Mouse (Mus musculus) midbrain, embryonic 16.5 days (tissue): Measurements from ENCODE around the gene Gls. TPM values are rescaled to one million over a fixed set of nuclear protein-coding genes. Genes with fewer than 3 reads are reported as not detected.

Experiments
- ATAC-seq: fragments of 200-750 bp; cut with Nextera tagmentation; 2 replicates; pipeline ENCODE4 v1.8.0; 2017; ENCODE audit warnings: moderate TSS enrichment
- H3K27ac ChIP-seq: fragments of 300-500 bp; sonication (generic); 2 replicates; pipeline ENCODE4 v1.5.1; 2014; ENCODE audit warnings: mild to moderate bottlenecking, low read length, mixed read lengths
- H3K27me3 ChIP-seq: fragments of 300-500 bp; sonication (generic); 2 replicates; pipeline ENCODE4 v1.6.1; 2014; ENCODE audit warnings: low read depth, low read length, mixed read lengths; ENCODE audit not compliant: control insufficient read depth, insufficient read depth
- H3K36me3 ChIP-seq: fragments of 300-500 bp; sonication (generic); 2 replicates; pipeline ENCODE4 v1.6.1; 2014; ENCODE audit warnings: mild to moderate bottlenecking, low read length, moderate library complexity, mixed read lengths; ENCODE audit not compliant: control insufficient read depth, insufficient read depth
- H3K4me1 ChIP-seq: fragments of 300-500 bp; sonication (generic); 2 replicates; pipeline ENCODE4 v1.6.1; 2014; ENCODE audit warnings: mild to moderate bottlenecking, low read length, mixed read lengths; ENCODE audit not compliant: control insufficient read depth, insufficient read depth
- H3K4me2 ChIP-seq: fragments of 300-500 bp; sonication (generic); 2 replicates; pipeline ENCODE4 v1.6.1; 2014; ENCODE audit warnings: mild to moderate bottlenecking, low read length, mixed read lengths
- H3K4me3 ChIP-seq: fragments of 300-500 bp; sonication (generic); 2 replicates; pipeline ENCODE4 v1.5.1; 2014; ENCODE audit warnings: low read depth, mild to moderate bottlenecking, low read length, moderate library complexity, mixed read lengths
- H3K9ac ChIP-seq: fragments of 300-500 bp; sonication (generic); 2 replicates; pipeline ENCODE4 v1.6.1; 2014; ENCODE audit warnings: low read depth, low read length, mixed read lengths
- H3K9me3 ChIP-seq: fragments of 300-500 bp; sonication (generic); replicated peaks from 2 replicates; pipeline ENCODE4 v1.6.1; 2014; ENCODE audit warnings: mild to moderate bottlenecking, low read length, mixed read lengths; ENCODE audit not compliant: control insufficient read depth, poor library complexity, severe bottlenecking
- WGBS: fragments of 180-500 bp; shearing (Covaris S2); extraction: QIAGEN DNeasy Blood & Tissue Kit; methylation state at CpG from one replicate; pipeline ENCODE4 v1.1.7; 2014; 5-methylcytosine and 5-hydroxymethylcytosine counted together
- polyA plus RNA-seq: library from polyadenylated mRNA; unstranded; fragments of >200 nt; fragmentation: Nextera tagmentation; extraction: Ambion mirVana; gene quantifications from 2 replicates; pipeline ENCODE4 v1.2.1, GENCODE M21; 2015

Gls gene
- polyA plus RNA-seq, 1 experiment from 2014 or later = 35.0 TPM

GRCm38 (mm10) chr1:52144907-52145306 lies 88.1 kb downstream of the Gls start:
- no peak overlapping the region for H3K9ac ChIP-seq
- no peak overlapping the region for H3K4me3 ChIP-seq
- no peak overlapping the region for H3K27ac ChIP-seq
- no peaks in the 10 kb centered on the region for H3K27me3 ChIP-seq
- H3K4me1 ChIP-seq = peaks cover 2% of the 10 kb centered on the region; the same call in 1 of the 2 replicates
- no peak overlapping the region for H3K4me2 ChIP-seq
- no peaks in the 10 kb centered on the region for H3K9me3 ChIP-seq
- ATAC-seq = no peak
- H3K36me3 ChIP-seq = no peaks in the 10 kb centered on the region
- 90% methylated on average over 10 of the region's 10 CpGs for WGBS

- no peaks in the 10 kb centered on the region for H3K4me1 ChIP-seq
- 87% methylated on average over 7 of the region's 7 CpGs for WGBS
- H3K9ac ChIP-seq = no peak overlapping the region
- H3K4me2 ChIP-seq = no peak overlapping the region
- no peaks in the 10 kb centered on the region for H3K27me3 ChIP-seq
- ATAC-seq = no peak
- no peaks in the 10 kb centered on the region for H3K9me3 ChIP-seq
- no peak overlapping the region for H3K4me3 ChIP-seq
- H3K27ac ChIP-seq = no peak overlapping the region
- no peaks in the 10 kb centered on the region for H3K36me3 ChIP-seq
Observed at GRCm38 (mm10) chr1:52143596-52144156, 89.4 kb downstream of the Gls start.

- H3K4me2 ChIP-seq = no peak overlapping the region
- 84% methylated on average over 4 of the region's 4 CpGs for WGBS
- no peaks in the 10 kb centered on the region for H3K27me3 ChIP-seq
- ATAC-seq = no peak
- no peaks in the 10 kb centered on the region for H3K9me3 ChIP-seq
- H3K36me3 ChIP-seq = no peaks in the 10 kb centered on the region
- no peak overlapping the region for H3K9ac ChIP-seq
- no peak overlapping the region for H3K4me3 ChIP-seq
- H3K27ac ChIP-seq = no peak overlapping the region
- H3K4me1 ChIP-seq = no peaks in the 10 kb centered on the region
Observed at GRCm38 (mm10) chr1:52143191-52143590, 89.8 kb downstream of the Gls start.

- Histone ChIP-seq H3K4me2 (no peak overlapping the region), H3K4me1 (no peaks in the 10 kb centered on the region), H3K27ac (no peak overlapping the region), H3K27me3 (no peaks in the 10 kb centered on the region), H3K9me3 (no peaks in the 10 kb centered on the region), H3K4me3 (no peak overlapping the region), H3K36me3 (no peaks in the 10 kb centered on the region), H3K9ac (no peak overlapping the region)
- ATAC-seq = no peak
- WGBS = 80% methylated on average over 4 of the region's 4 CpGs
Observed at GRCm38 (mm10) chr1:52142117-52142516, 90.9 kb downstream of the Gls start.

- no peak overlapping the region for H3K27ac ChIP-seq
- H3K9ac ChIP-seq = no peak overlapping the region
- no peaks in the 10 kb centered on the region for H3K27me3 ChIP-seq
- H3K36me3 ChIP-seq = no peaks in the 10 kb centered on the region
- H3K4me1 ChIP-seq = no peaks in the 10 kb centered on the region
- no peak overlapping the region for H3K4me2 ChIP-seq
- 81% methylated on average over 3 of the region's 3 CpGs for WGBS
- no peak for ATAC-seq
- H3K9me3 ChIP-seq = no peaks in the 10 kb centered on the region
- no peak overlapping the region for H3K4me3 ChIP-seq
Observed at GRCm38 (mm10) chr1:52141482-52141881, 91.5 kb downstream of the Gls start.

- ATAC-seq = no peak
Observed at GRCm38 (mm10) chr1:52140534-52140933, 92.5 kb downstream of the Gls start.

GRCm38 (mm10) chr1:52137292-52137691 lies 95.7 kb downstream of the Gls start:
- Histone ChIP-seq H3K9me3 (no peaks in the 10 kb centered on the region), H3K9ac (no peak overlapping the region), H3K4me2 (no peak overlapping the region), H3K4me1 (no peaks in the 10 kb centered on the region), H3K36me3 (no peaks in the 10 kb centered on the region), H3K27me3 (no peaks in the 10 kb centered on the region), H3K27ac (no peak overlapping the region), H3K4me3 (no peak overlapping the region)
- ATAC-seq = no peak
- WGBS = 67% methylated on average over 16 of the region's 16 CpGs

More at GRCm38 (mm10) chr1:52140534-52140933, 92.5 kb downstream of the Gls start:
- Histone ChIP-seq H3K4me3 (no peak overlapping the region), H3K9ac (no peak overlapping the region), H3K27ac (no peak overlapping the region), H3K27me3 (no peaks in the 10 kb centered on the region), H3K4me2 (no peak overlapping the region), H3K9me3 (no peaks in the 10 kb centered on the region), H3K36me3 (no peaks in the 10 kb centered on the region), H3K4me1 (no peaks in the 10 kb centered on the region)
- 84% methylated on average over 9 of the region's 9 CpGs for WGBS

- 70% methylated on average over 8 of the region's 8 CpGs for WGBS
- H3K27me3 ChIP-seq = no peaks in the 10 kb centered on the region
- H3K4me2 ChIP-seq = no peak overlapping the region
- H3K27ac ChIP-seq = no peak overlapping the region
- no peaks in the 10 kb centered on the region for H3K9me3 ChIP-seq
- no peak overlapping the region for H3K4me3 ChIP-seq
- no peaks in the 10 kb centered on the region for H3K4me1 ChIP-seq
- H3K9ac ChIP-seq = no peak overlapping the region
- ATAC-seq = no peak
- no peaks in the 10 kb centered on the region for H3K36me3 ChIP-seq
Observed at GRCm38 (mm10) chr1:52133254-52133653, 99.8 kb downstream of the Gls start.

- Histone ChIP-seq H3K4me2 (no peak overlapping the region), H3K4me3 (no peak overlapping the region), H3K27ac (no peak overlapping the region), H3K27me3 (no peaks in the 10 kb centered on the region), H3K36me3 (no peaks in the 10 kb centered on the region), H3K9ac (no peak overlapping the region), H3K9me3 (no peaks in the 10 kb centered on the region), H3K4me1 (no peaks in the 10 kb centered on the region)
- 90% methylated on average over 11 of the region's 11 CpGs for WGBS
- no peak for ATAC-seq
Observed at GRCm38 (mm10) chr1:52131787-52132377, 101.2 kb downstream of the Gls start.
